Mouse (Mus musculus): ENCODE results near the gene Cnot11. TPM values are rescaled to one million over a fixed set of nuclear protein-coding genes. Genes with fewer than 3 reads are reported as not detected.

The Cnot11 gene
- total and polyA plus RNA-seq, 2 experiments from 2014 or later, result 11.7 to 14.7 TPM

DNA sequence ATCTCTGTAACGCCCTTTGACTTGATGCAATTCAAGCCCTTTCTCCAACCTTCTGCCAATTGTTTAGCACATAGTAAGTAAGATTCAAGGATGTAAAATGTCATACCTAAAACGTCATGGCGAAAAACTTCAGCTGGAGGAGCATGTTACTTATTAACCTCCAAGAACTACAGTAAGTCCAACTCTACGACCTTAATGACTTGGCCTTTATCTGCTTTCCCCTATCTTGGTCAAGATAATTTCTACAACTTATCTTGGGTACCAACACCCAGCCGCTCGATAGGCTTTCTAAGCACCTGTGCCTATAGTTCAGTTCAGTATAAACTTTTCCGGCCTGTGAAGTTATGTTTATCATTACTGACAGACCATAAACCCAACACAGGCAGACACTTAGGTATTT lies 39.1 kb downstream of the Cnot11 start:
- no peaks in the 10 kb centered on the region for H3K27me3 ChIP-seq (ENCODE audit: control insufficient read depth, insufficient read depth, low read length)
- H3K9ac ChIP-seq (replicated peaks; ENCODE audit: low read depth, low read length), result no peak overlapping the region
- ATAC-seq (ENCODE audit: insufficient read depth, low read depth), result no peak
- H3K4me2 ChIP-seq (ENCODE audit: low read depth, low read length), result no peak overlapping the region
- H3K4me3 ChIP-seq (ENCODE audit: low read depth, low read length), result no peak overlapping the region
- peaks cover 17% of the 10 kb centered on the region for H3K4me1 ChIP-seq (ENCODE audit: control insufficient read depth, insufficient read depth)
- no peak overlapping the region for H3K27ac ChIP-seq (ENCODE audit: low read depth)
- no peak for DNase-seq (ENCODE audit: low spot score)
- H3K9me3 ChIP-seq (replicated peaks; ENCODE audit: control insufficient read depth, low read length), result no peaks in the 10 kb centered on the region
- 75% methylated on average over 7 of the region's 7 CpGs for WGBS
- TF ChIP-seq EP300 (IDR thresholded peaks at IDR 0.05; ENCODE audit: low read depth) (no peak), CTCF (IDR thresholded peaks at IDR 0.05; ENCODE audit: low read depth) (no peak)
- H3K36me3 ChIP-seq (replicated peaks; ENCODE audit: control insufficient read depth, insufficient read depth, low read length), result no peaks in the 10 kb centered on the region

DNA sequence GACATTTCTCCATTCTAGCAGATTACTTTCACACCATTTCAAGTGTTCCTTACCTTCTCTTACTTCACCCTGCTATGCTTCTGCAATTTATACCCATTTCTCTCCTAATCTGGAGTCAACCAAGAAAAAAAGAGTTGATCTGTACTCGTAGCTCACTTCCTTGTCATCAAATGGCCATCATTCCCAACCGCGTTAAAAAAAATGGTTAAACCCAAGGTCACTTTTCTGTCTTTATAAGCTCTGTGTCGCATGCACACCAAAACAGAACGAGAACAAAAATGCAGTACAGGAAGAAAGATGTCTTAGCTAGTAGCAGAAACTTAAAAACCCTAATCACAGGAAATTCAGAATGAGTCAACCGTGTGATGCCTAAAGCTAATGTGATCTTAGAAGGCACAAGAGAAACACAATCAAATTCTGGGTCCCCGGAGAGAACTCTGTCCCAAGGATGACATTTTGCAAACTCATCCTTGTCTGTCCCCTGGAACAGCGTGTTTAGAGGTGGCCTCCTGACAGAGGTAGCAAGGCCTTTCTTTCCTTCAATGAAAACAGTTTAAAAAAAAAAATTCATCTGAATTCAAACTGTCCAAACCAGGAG lies 41.1 kb downstream of the Cnot11 start:
- no peaks in the 10 kb centered on the region for H3K9me3 ChIP-seq (replicated peaks; ENCODE audit: control insufficient read depth, low read length)
- H3K4me2 ChIP-seq (ENCODE audit: low read depth, low read length), result peak overlapping the region; percentile 71
- H3K27ac ChIP-seq (ENCODE audit: low read depth), result peak overlapping the region; percentile 97
- no peak for DNase-seq (ENCODE audit: low spot score)
- H3K36me3 ChIP-seq (replicated peaks; ENCODE audit: control insufficient read depth, insufficient read depth, low read length), result no peaks in the 10 kb centered on the region
- H3K4me3 ChIP-seq (ENCODE audit: low read depth, low read length), result peak overlapping the region; percentile 88
- 11% methylated on average over 8 of the region's 8 CpGs for WGBS
- peak overlapping the region; percentile 81 for H3K9ac ChIP-seq (replicated peaks; ENCODE audit: low read depth, low read length)
- no peak for ATAC-seq (ENCODE audit: insufficient read depth, low read depth)
- TF ChIP-seq EP300 (IDR thresholded peaks at IDR 0.05; ENCODE audit: low read depth) (no peak), CTCF (IDR thresholded peaks at IDR 0.05; ENCODE audit: low read depth) (no peak)
- peaks cover 17% of the 10 kb centered on the region for H3K4me1 ChIP-seq (ENCODE audit: control insufficient read depth, insufficient read depth)
- no peaks in the 10 kb centered on the region for H3K27me3 ChIP-seq (ENCODE audit: control insufficient read depth, insufficient read depth, low read length)

DNA sequence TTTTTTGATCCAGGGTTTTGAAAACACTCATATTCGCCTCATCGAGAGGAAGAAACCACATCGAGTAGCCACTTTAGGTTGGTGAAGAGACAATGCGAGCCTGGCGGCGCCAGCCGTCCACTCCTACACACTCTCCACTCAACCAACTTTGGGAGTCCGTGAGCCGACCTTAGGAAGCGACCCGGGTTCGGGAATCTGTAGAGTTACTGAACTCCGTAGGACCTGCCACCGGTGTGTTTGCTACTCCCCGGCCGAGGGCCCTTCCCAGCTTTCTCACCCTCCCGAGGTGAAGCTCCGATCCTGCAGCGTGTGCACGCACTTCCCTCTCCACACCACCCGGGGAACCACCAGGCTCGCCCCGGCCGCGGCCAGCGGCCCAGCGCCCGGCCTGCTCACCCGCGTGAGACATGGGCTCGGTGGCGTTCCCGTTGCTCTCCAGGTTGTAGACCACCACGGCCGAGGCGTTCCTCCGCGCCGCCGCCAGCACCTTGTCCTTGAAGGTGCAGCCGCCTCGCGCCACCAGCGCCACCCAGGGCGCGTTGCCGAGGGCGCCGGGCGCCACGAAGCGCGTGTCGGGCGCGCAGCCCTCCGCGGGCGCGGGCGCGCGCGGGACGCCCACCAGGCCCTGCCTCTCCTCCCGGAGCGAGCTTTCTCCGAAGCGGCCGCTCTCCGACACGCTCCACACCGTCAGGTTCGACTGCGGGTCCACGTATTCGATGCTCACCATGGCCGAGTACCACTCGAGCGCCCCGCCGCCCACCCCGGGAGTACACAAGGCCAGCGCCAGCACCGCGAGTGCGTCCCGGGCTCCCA lies 41.8 kb downstream of the Cnot11 start:
- DNase-seq (ENCODE audit: low spot score), result peak; percentile 47
- WGBS, result under 1% methylated on average over 82 of the region's 88 CpGs

DNA sequence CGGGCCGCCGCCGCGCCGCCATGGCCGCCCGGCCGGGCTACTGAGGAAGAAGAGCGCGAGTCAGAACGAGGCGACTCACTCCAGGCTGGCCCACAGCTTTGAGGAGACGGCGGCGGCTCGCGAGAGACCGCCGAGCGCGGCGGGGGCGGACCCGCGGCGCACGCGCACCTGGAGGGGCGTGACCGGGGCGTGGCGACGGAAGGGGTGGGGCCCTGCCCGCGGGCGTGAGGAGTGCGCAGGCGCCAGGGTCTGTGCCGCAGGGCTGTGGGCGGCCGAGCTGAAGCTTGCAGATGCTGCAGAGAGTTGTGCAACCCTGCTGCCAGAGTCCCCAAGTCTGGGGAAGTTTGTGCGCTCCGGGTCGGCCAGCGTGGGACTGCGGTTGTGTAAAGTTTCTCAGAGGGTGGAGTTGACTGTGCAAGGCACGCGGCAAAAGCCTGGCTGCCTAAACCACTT lies 42.5 kb downstream of the Cnot11 start, which contains the start of gene Rnf149:
Rnf149 (minus strand) TSS at position 153 of the 453 bp plus-strand sequence.
- peak within 1 kb of the TSS; percentile 71 for H3K4me2 ChIP-seq (ENCODE audit: low read depth, low read length)
- no peaks in the 10 kb centered on the region for H3K27me3 ChIP-seq (ENCODE audit: control insufficient read depth, insufficient read depth, low read length)
- DNase-seq (ENCODE audit: low spot score) (peak; percentile 90), ATAC-seq (ENCODE audit: insufficient read depth, low read depth) (peak; percentile 98)
- TF ChIP-seq EP300 (IDR thresholded peaks at IDR 0.05; ENCODE audit: low read depth) (no peak), CTCF (IDR thresholded peaks at IDR 0.05; ENCODE audit: low read depth) (no peak)
- H3K4me1 ChIP-seq (ENCODE audit: control insufficient read depth, insufficient read depth), result peaks cover 17% of the 10 kb centered on the region
- H3K4me3 ChIP-seq (ENCODE audit: low read depth, low read length), result peak within 1 kb of the TSS; percentile 88
- H3K9ac ChIP-seq (replicated peaks; ENCODE audit: low read depth, low read length), result peak within 1 kb of the TSS; percentile 81
- no peaks in the 10 kb centered on the region for H3K9me3 ChIP-seq (replicated peaks; ENCODE audit: control insufficient read depth, low read length)
- 0% methylated on average over 39 of the region's 49 CpGs for WGBS
- H3K27ac ChIP-seq (ENCODE audit: low read depth), result peak within 1 kb of the TSS; percentile 97
- no peaks in the 10 kb centered on the region for H3K36me3 ChIP-seq (replicated peaks; ENCODE audit: control insufficient read depth, insufficient read depth, low read length)

More for the DNA sequence above, 41.8 kb downstream of the Cnot11 start:
- Histone ChIP-seq H3K9me3 (replicated peaks; ENCODE audit: control insufficient read depth, low read length) (no peaks in the 10 kb centered on the region), H3K36me3 (replicated peaks; ENCODE audit: control insufficient read depth, insufficient read depth, low read length) (no peaks in the 10 kb centered on the region), H3K27me3 (ENCODE audit: control insufficient read depth, insufficient read depth, low read length) (no peaks in the 10 kb centered on the region), H3K4me1 (ENCODE audit: control insufficient read depth, insufficient read depth) (peaks cover 17% of the 10 kb centered on the region), H3K9ac (replicated peaks; ENCODE audit: low read depth, low read length) (peak overlapping the region; percentile 81), H3K4me3 (ENCODE audit: low read depth, low read length) (peak overlapping the region; percentile 88), H3K4me2 (ENCODE audit: low read depth, low read length) (peak overlapping the region; percentile 71), H3K27ac (ENCODE audit: low read depth) (peak overlapping the region; percentile 97)
- TF ChIP-seq CTCF (IDR thresholded peaks at IDR 0.05; ENCODE audit: low read depth) (no peak), EP300 (IDR thresholded peaks at IDR 0.05; ENCODE audit: low read depth) (no peak)
- ATAC-seq (ENCODE audit: insufficient read depth, low read depth), result peak; percentile 61

DNA sequence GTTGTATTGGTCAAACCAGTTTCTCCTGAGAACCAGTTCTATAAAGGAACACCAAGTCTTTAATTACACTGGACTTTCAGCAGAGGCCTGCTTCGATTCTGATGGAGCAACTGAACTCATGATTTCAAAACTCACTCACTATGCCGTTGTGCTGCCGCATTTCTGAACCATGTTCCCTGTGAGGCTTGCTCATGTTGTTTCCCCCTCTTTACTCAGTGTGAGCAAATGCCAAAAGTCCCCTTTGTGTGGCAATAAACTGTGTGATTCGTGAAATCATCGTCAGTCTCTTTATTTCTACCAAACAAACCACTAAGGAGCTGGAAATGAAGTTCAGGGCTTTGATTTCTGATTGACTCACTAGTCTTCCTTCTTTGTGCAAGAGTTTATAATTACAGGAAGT lies 43.7 kb downstream of the Cnot11 start:
- H3K4me1 ChIP-seq (ENCODE audit: control insufficient read depth, insufficient read depth), result peaks cover 17% of the 10 kb centered on the region
- no peak for ATAC-seq (ENCODE audit: insufficient read depth, low read depth)
- H3K27ac ChIP-seq (ENCODE audit: low read depth), result no peak overlapping the region
- H3K9ac ChIP-seq (replicated peaks; ENCODE audit: low read depth, low read length), result no peak overlapping the region
- 80% methylated on average over 5 of the region's 5 CpGs for WGBS
- no peaks in the 10 kb centered on the region for H3K36me3 ChIP-seq (replicated peaks; ENCODE audit: control insufficient read depth, insufficient read depth, low read length)
- H3K27me3 ChIP-seq (ENCODE audit: control insufficient read depth, insufficient read depth, low read length), result no peaks in the 10 kb centered on the region
- no peak overlapping the region for H3K4me2 ChIP-seq (ENCODE audit: low read depth, low read length)
- H3K4me3 ChIP-seq (ENCODE audit: low read depth, low read length), result no peak overlapping the region
- DNase-seq (ENCODE audit: low spot score), result no peak
- TF ChIP-seq CTCF (IDR thresholded peaks at IDR 0.05; ENCODE audit: low read depth), result no peak
- no peak for TF ChIP-seq EP300 (IDR thresholded peaks at IDR 0.05; ENCODE audit: low read depth)
- H3K9me3 ChIP-seq (replicated peaks; ENCODE audit: control insufficient read depth, low read length), result no peaks in the 10 kb centered on the region

Measured in heart, postnatal 0 days (tissue).